Mouse (Mus musculus) neutrophil, adult 5-6 weeks (primary cell): Measurements from ENCODE around the gene Gm49711. TPM values are rescaled to one million over a fixed set of nuclear protein-coding genes. Genes with fewer than 3 reads are reported as not detected.
A peak's percentile ranks its signal among the peaks of the same experiment; 100 is the strongest.

Experiments
- ATAC-seq: fragments of 151-379, 151-347 bp; 2 replicates; pipeline ENCODE4 v1.8.0; 2017; ENCODE audit warnings: mild to moderate bottlenecking, moderate TSS enrichment; ENCODE audit not compliant: insufficient number of reproducible peaks, poor library complexity, low FRiP score, severe bottlenecking; ENCODE audit errors: extremely low read depth
- total RNA-seq: library from RNA; stranded (forward); fragments of 200-1000 nt; gene quantifications from 2 replicates; pipeline ENCODE4 v1.2.3, GENCODE M21; 2017

The Gm49711 gene
- total RNA-seq: not detected in 2 replicates

GRCm38 (mm10) chr16:92057852-92058643 lies at the start of gene Gm49711, which contains the start of the genes Mrps6 and Slc5a3:
Gm49711 (plus strand) TSS chr16:92058316.
Mrps6 (plus strand) TSS chr16:92058270.
Slc5a3 (plus strand) TSS chr16:92058322.
- peak; percentile 74 for ATAC-seq

DNA sequence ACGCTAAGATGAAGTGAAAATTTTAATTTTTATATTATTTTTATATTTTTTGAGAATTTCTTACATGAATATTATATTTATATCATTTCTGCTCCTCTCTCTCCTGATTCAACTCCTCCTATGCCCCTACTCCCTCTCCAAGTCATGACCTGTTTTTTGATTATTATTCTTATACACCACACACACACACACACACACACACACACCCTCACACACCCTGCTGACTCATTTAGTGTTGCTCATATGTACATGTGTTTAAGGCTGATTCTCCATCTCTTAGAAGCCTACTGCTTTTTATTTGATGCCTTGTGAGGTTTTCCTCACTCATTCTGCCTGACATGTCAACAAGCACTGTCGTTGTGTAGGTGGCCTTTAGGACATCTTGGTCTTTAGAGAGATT lies 48.5 kb upstream of the Gm49711 start:
- no peak for ATAC-seq

DNA sequence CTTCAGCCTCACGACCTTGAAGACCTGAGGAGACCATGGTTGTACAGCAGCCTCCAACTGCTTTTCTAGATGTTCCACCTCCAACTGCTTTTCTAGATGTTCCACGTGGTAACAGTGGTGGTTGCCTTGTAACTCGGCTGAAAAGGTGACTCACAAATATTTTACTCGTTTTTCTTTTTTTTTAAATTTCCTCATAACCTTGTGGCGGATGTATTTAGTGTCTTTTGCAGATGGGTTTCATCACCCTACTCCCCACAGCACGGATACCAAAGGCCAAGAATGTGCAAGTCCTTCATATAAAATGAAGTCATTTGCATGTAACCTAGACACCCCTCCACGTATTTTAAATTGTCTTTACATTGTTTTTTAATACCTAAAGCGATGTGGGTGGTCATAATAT lies 41.3 kb upstream of the Gm49711 start:
- ATAC-seq: no peak

GRCm38 (mm10) chr16:92019141-92020118 lies 38.7 kb upstream of the Gm49711 start:
- peak; percentile 40; the same call in 1 of the 2 replicates for ATAC-seq

GRCm38 (mm10) chr16:92021656-92022400 lies 36.3 kb upstream of the Gm49711 start:
- ATAC-seq: no peak

- ATAC-seq: no peak
These were observed 35.4 kb upstream of the Gm49711 start for GRCm38 (mm10) chr16:92022494-92023283.

- no peak for ATAC-seq
These were observed 24.8 kb upstream of the Gm49711 start for GRCm38 (mm10) chr16:92033286-92033685.

GRCm38 (mm10) chr16:92034676-92035075 lies 23.4 kb upstream of the Gm49711 start:
- no peak for ATAC-seq

- no peak for ATAC-seq
These were observed 21.4 kb upstream of the Gm49711 start for GRCm38 (mm10) chr16:92036701-92037100.

- ATAC-seq: peak; percentile 53
These were observed 20.1 kb upstream of the Gm49711 start for GRCm38 (mm10) chr16:92037891-92038607.

GRCm38 (mm10) chr16:92039421-92039820 lies 18.7 kb upstream of the Gm49711 start:
- no peak for ATAC-seq

DNA sequence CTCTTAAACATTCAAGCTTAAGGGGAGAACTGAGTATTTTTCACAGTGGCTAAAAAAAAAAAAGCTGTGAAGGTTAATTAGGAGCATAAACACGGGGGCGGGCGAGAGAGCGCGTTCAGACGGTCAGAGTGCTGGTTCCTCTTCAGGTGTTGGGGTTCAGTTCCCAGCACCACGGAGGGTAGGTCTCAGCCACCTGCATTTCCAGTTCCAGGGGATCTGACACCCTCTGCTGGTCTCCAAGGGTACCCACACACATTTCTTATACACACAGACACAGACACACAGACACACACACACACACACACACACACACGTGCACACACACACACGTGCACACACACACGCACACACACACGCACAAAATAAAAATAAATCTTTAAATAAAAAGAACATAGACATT lies 18.1 kb upstream of the Gm49711 start:
- no peak for ATAC-seq

GRCm38 (mm10) chr16:92051777-92052310 lies 6.3 kb upstream of the Gm49711 start:
- no peak for ATAC-seq

GRCm38 (mm10) chr16:92052569-92052968 lies 5.5 kb upstream of the Gm49711 start:
- ATAC-seq: no peak

DNA sequence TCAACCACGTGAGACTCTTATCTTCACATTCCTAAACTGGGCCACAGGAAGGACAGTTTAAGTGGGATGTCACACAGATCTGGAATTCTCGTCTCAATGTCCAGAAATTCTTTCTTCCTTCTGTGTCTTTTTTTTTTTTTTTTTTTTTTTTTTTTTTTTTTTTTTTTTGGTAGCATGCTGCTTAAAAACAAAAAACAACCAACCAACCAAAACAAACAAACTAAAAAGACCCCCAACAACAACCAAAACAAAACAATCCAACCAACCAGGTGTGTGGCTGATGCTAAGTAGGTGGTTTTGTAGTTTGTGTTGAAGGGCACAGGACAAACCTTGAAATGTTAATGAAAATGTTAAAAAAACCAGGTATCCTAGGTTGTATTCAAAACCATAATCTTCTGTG lies 1.4 kb upstream of the Gm49711 start:
- no peak for ATAC-seq

DNA sequence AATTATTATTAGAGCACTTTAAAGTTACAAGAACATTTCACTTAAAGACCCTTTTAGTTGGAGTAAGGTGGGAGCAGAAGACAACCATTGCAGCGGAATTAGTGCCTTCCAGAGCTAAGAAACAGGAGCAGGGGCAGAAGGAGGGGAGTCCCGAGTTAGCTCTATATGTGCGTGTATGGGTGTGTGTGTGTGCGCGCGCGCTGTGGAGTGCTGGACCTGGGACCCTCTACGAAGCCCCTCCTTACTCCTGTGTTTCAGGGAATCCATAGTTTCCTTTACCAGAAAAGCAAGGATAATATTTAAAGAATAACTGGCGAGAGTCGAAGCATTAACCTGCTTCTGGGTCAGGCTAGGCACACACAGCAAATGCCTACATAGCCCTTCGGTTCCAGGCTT lies 662 bp upstream of the Gm49711 start:
- ATAC-seq: no peak
